Mouse (Mus musculus): ENCODE measurements around the gene Olfr60. TPM values are rescaled to one million over a fixed set of nuclear protein-coding genes. Genes with fewer than 3 reads are reported as not detected.

The Olfr60 gene
- not detected in 2 replicates for polyA plus RNA-seq (2014; fragmentation: Nextera tagmentation; extraction: Ambion mirVana)

GRCm38 (mm10) chr7:140361571-140361970 is at the start of gene Olfr60:
Olfr60 (minus strand) TSS chr7:140361671.
- no peak for DNase-seq (ENCODE audit: low spot score)
- Histone ChIP-seq H3K4me1 (ENCODE audit: control insufficient read depth, insufficient read depth, low read length) (no peaks in the 10 kb centered on the region), H3K4me2 (ENCODE audit: low read depth, low read length) (no peak within 1 kb of the TSS), H3K9me3 (replicated peaks; ENCODE audit: control insufficient read depth, low read length) (no peaks in the 10 kb centered on the region), H3K27ac (replicated peaks; ENCODE audit: low read depth, low read length) (no peak within 1 kb of the TSS), H3K4me3 (ENCODE audit: low read depth, low read length) (no peak within 1 kb of the TSS), H3K36me3 (replicated peaks; ENCODE audit: control insufficient read depth, insufficient read depth, low read depth, low read length) (no peaks in the 10 kb centered on the region), H3K9ac (replicated peaks; ENCODE audit: low read length) (no peak within 1 kb of the TSS), H3K27me3 (ENCODE audit: control insufficient read depth, insufficient read depth, low read length) (no peaks in the 10 kb centered on the region)
- ATAC-seq (replicated peaks; ENCODE audit: insufficient number of reproducible peaks, low FRiP score, low TSS enrichment, low read depth), result no peak
- 65% methylated on average over 3 of the region's 3 CpGs for WGBS

- Histone ChIP-seq H3K27me3 (ENCODE audit: control insufficient read depth, insufficient read depth, low read length) (no peaks in the 10 kb centered on the region), H3K9me3 (replicated peaks; ENCODE audit: control insufficient read depth, low read length) (no peaks in the 10 kb centered on the region), H3K36me3 (replicated peaks; ENCODE audit: control insufficient read depth, insufficient read depth, low read depth, low read length) (no peaks in the 10 kb centered on the region), H3K4me3 (ENCODE audit: low read depth, low read length) (no peak within 1 kb of the TSS), H3K4me2 (ENCODE audit: low read depth, low read length) (no peak within 1 kb of the TSS), H3K9ac (replicated peaks; ENCODE audit: low read length) (no peak within 1 kb of the TSS), H3K4me1 (ENCODE audit: control insufficient read depth, insufficient read depth, low read length) (no peaks in the 10 kb centered on the region), H3K27ac (replicated peaks; ENCODE audit: low read depth, low read length) (no peak within 1 kb of the TSS)
- DNase-seq (ENCODE audit: low spot score), result no peak
- 83% methylated on average over 1 of the region's 1 CpGs for WGBS
- ATAC-seq (replicated peaks; ENCODE audit: insufficient number of reproducible peaks, low FRiP score, low TSS enrichment, low read depth), result no peak
These were observed 41.3 kb upstream of the Olfr60 start, which contains the start of gene Olfr531 for GRCm38 (mm10) chr7:140402818-140403217. Olfr531 (minus strand) TSS chr7:140402918.

GRCm38 (mm10) chr7:140376911-140377310 is 15.4 kb upstream of the Olfr60 start:
- ATAC-seq (replicated peaks; ENCODE audit: insufficient number of reproducible peaks, low FRiP score, low TSS enrichment, low read depth) (no peak), DNase-seq (ENCODE audit: low spot score) (no peak)
- H3K4me1 ChIP-seq (ENCODE audit: control insufficient read depth, insufficient read depth, low read length), result no peaks in the 10 kb centered on the region
- H3K9me3 ChIP-seq (replicated peaks; ENCODE audit: control insufficient read depth, low read length), result no peaks in the 10 kb centered on the region
- WGBS, result 95% methylated on average over 2 of the region's 2 CpGs
- H3K27me3 ChIP-seq (ENCODE audit: control insufficient read depth, insufficient read depth, low read length), result no peaks in the 10 kb centered on the region
- no peak overlapping the region for H3K9ac ChIP-seq (replicated peaks; ENCODE audit: low read length)
- no peak overlapping the region for H3K4me3 ChIP-seq (ENCODE audit: low read depth, low read length)
- H3K4me2 ChIP-seq (ENCODE audit: low read depth, low read length), result no peak overlapping the region
- H3K27ac ChIP-seq (replicated peaks; ENCODE audit: low read depth, low read length), result no peak overlapping the region
- H3K36me3 ChIP-seq (replicated peaks; ENCODE audit: control insufficient read depth, insufficient read depth, low read depth, low read length), result no peaks in the 10 kb centered on the region

GRCm38 (mm10) chr7:140376231-140376630 is 14.8 kb upstream of the Olfr60 start, which contains the start of gene Olfr530:
Olfr530 (minus strand) TSS chr7:140376331.
- Histone ChIP-seq H3K9me3 (replicated peaks; ENCODE audit: control insufficient read depth, low read length) (no peaks in the 10 kb centered on the region), H3K27me3 (ENCODE audit: control insufficient read depth, insufficient read depth, low read length) (no peaks in the 10 kb centered on the region), H3K27ac (replicated peaks; ENCODE audit: low read depth, low read length) (no peak within 1 kb of the TSS), H3K36me3 (replicated peaks; ENCODE audit: control insufficient read depth, insufficient read depth, low read depth, low read length) (no peaks in the 10 kb centered on the region), H3K4me3 (ENCODE audit: low read depth, low read length) (no peak within 1 kb of the TSS), H3K4me2 (ENCODE audit: low read depth, low read length) (no peak within 1 kb of the TSS), H3K9ac (replicated peaks; ENCODE audit: low read length) (no peak within 1 kb of the TSS), H3K4me1 (ENCODE audit: control insufficient read depth, insufficient read depth, low read length) (no peaks in the 10 kb centered on the region)
- 37% methylated on average over 1 of the region's 1 CpGs for WGBS
- DNase-seq (ENCODE audit: low spot score), result no peak
- no peak for ATAC-seq (replicated peaks; ENCODE audit: insufficient number of reproducible peaks, low FRiP score, low TSS enrichment, low read depth)

GRCm38 (mm10) chr7:140374300-140374699 is 12.8 kb upstream of the Olfr60 start:
- Histone ChIP-seq H3K9ac (replicated peaks; ENCODE audit: low read length) (no peak overlapping the region), H3K4me1 (ENCODE audit: control insufficient read depth, insufficient read depth, low read length) (no peaks in the 10 kb centered on the region), H3K36me3 (replicated peaks; ENCODE audit: control insufficient read depth, insufficient read depth, low read depth, low read length) (no peaks in the 10 kb centered on the region), H3K4me2 (ENCODE audit: low read depth, low read length) (no peak overlapping the region), H3K27ac (replicated peaks; ENCODE audit: low read depth, low read length) (no peak overlapping the region), H3K27me3 (ENCODE audit: control insufficient read depth, insufficient read depth, low read length) (no peaks in the 10 kb centered on the region), H3K9me3 (replicated peaks; ENCODE audit: control insufficient read depth, low read length) (no peaks in the 10 kb centered on the region), H3K4me3 (ENCODE audit: low read depth, low read length) (no peak overlapping the region)
- ATAC-seq (replicated peaks; ENCODE audit: insufficient number of reproducible peaks, low FRiP score, low TSS enrichment, low read depth), result no peak
- DNase-seq (ENCODE audit: low spot score), result no peak
- 74% methylated on average over 4 of the region's 4 CpGs for WGBS

- ATAC-seq (replicated peaks; ENCODE audit: insufficient number of reproducible peaks, low FRiP score, low TSS enrichment, low read depth) (no peak), DNase-seq (ENCODE audit: low spot score) (no peak)
- H3K4me3 ChIP-seq (ENCODE audit: low read depth, low read length), result no peak within 1 kb of the TSS
- H3K27me3 ChIP-seq (ENCODE audit: control insufficient read depth, insufficient read depth, low read length), result no peaks in the 10 kb centered on the region
- no peaks in the 10 kb centered on the region for H3K9me3 ChIP-seq (replicated peaks; ENCODE audit: control insufficient read depth, low read length)
- no peaks in the 10 kb centered on the region for H3K4me1 ChIP-seq (ENCODE audit: control insufficient read depth, insufficient read depth, low read length)
- no peaks in the 10 kb centered on the region for H3K36me3 ChIP-seq (replicated peaks; ENCODE audit: control insufficient read depth, insufficient read depth, low read depth, low read length)
- no peak within 1 kb of the TSS for H3K4me2 ChIP-seq (ENCODE audit: low read depth, low read length)
- H3K9ac ChIP-seq (replicated peaks; ENCODE audit: low read length), result no peak within 1 kb of the TSS
- 29% methylated on average over 2 of the region's 2 CpGs for WGBS
- no peak within 1 kb of the TSS for H3K27ac ChIP-seq (replicated peaks; ENCODE audit: low read depth, low read length)
These were observed 27.8 kb downstream of the Olfr60 start, which contains the start of gene Olfr527 for GRCm38 (mm10) chr7:140333717-140334116. Olfr527 (plus strand) TSS chr7:140334017.

- no peaks in the 10 kb centered on the region for H3K36me3 ChIP-seq (replicated peaks; ENCODE audit: control insufficient read depth, insufficient read depth, low read depth, low read length)
- H3K4me2 ChIP-seq (ENCODE audit: low read depth, low read length), result no peak overlapping the region
- 50% methylated on average over 1 of the region's 1 CpGs for WGBS
- no peaks in the 10 kb centered on the region for H3K4me1 ChIP-seq (ENCODE audit: control insufficient read depth, insufficient read depth, low read length)
- H3K9me3 ChIP-seq (replicated peaks; ENCODE audit: control insufficient read depth, low read length), result no peaks in the 10 kb centered on the region
- H3K9ac ChIP-seq (replicated peaks; ENCODE audit: low read length), result no peak overlapping the region
- ATAC-seq (replicated peaks; ENCODE audit: insufficient number of reproducible peaks, low FRiP score, low TSS enrichment, low read depth) (no peak), DNase-seq (ENCODE audit: low spot score) (no peak)
- H3K27ac ChIP-seq (replicated peaks; ENCODE audit: low read depth, low read length), result no peak overlapping the region
- H3K4me3 ChIP-seq (ENCODE audit: low read depth, low read length), result no peak overlapping the region
- H3K27me3 ChIP-seq (ENCODE audit: control insufficient read depth, insufficient read depth, low read length), result no peaks in the 10 kb centered on the region
These were observed 31.6 kb downstream of the Olfr60 start for GRCm38 (mm10) chr7:140329766-140330304.

- Histone ChIP-seq H3K9ac (replicated peaks; ENCODE audit: low read length) (no peak overlapping the region), H3K9me3 (replicated peaks; ENCODE audit: control insufficient read depth, low read length) (no peaks in the 10 kb centered on the region), H3K4me3 (ENCODE audit: low read depth, low read length) (no peak overlapping the region), H3K36me3 (replicated peaks; ENCODE audit: control insufficient read depth, insufficient read depth, low read depth, low read length) (no peaks in the 10 kb centered on the region), H3K27me3 (ENCODE audit: control insufficient read depth, insufficient read depth, low read length) (no peaks in the 10 kb centered on the region), H3K4me1 (ENCODE audit: control insufficient read depth, insufficient read depth, low read length) (no peaks in the 10 kb centered on the region), H3K27ac (replicated peaks; ENCODE audit: low read depth, low read length) (no peak overlapping the region), H3K4me2 (ENCODE audit: low read depth, low read length) (no peak overlapping the region)
- ATAC-seq (replicated peaks; ENCODE audit: insufficient number of reproducible peaks, low FRiP score, low TSS enrichment, low read depth) (no peak), DNase-seq (ENCODE audit: low spot score) (no peak)
These were observed 40.3 kb downstream of the Olfr60 start for GRCm38 (mm10) chr7:140321135-140321534.
